Mouse (Mus musculus): ENCODE results near the gene Adcy9. TPM values are rescaled to one million over a fixed set of nuclear protein-coding genes. Genes with fewer than 3 reads are reported as not detected.

Adcy9 gene
- total and polyA plus RNA-seq, 3 experiments = 3.0 to 4.3 TPM; not detected in 1

DNA sequence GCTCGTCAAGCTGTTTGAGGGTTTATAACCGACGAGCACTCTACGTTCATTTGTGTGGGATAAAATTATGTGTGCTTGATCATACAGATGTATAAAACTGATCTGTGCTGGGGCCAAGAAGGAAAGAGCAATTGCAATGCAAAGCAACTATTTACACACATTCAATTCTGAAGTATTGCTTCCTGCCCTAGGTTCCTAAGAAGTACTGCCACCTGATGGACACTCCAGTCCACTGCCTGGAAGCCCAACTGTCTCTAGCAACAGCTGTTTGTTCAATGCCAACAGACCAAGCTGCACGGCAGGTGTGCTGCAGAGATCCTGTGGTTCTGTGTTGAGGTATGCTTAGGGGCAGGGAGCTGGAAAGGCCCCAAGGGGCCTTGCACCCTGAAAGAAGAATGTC lies 135.0 kb downstream of the Adcy9 start (continued):
- TF ChIP-seq EP300 (IDR thresholded peaks at IDR 0.05; ENCODE audit: low read depth in 1 of 2, low read length in 2 of 2) (no peak), JUND (IDR thresholded peaks at IDR 0.05; ENCODE audit: low read depth, low read length) (no peak), HCFC1 (IDR thresholded peaks at IDR 0.05; ENCODE audit: low read depth, low read length) (no peak), E2F4 (IDR thresholded peaks at IDR 0.05; ENCODE audit: borderline replicate concordance, low read depth, low read length) (no peak), POLR2A (IDR thresholded peaks at IDR 0.05; ENCODE audit: control insufficient read depth in 1 of 2, insufficient read depth in 1 of 2, low read depth in 1 of 2, low read length in 2 of 2, poor library complexity in 1 of 2) (no peak), BHLHE40 (IDR thresholded peaks at IDR 0.05; ENCODE audit: borderline replicate concordance, low read depth, low read length) (no peak), ZMIZ1 (IDR thresholded peaks at IDR 0.05; ENCODE audit: low read depth, low read length) (no peak), KAT2A (conservative IDR thresholded peaks at IDR 0.05; ENCODE audit: low read depth, low read length) (no peak), MAZ (IDR thresholded peaks at IDR 0.05; ENCODE audit: low read depth, low read length) (no peak), MAFK (IDR thresholded peaks at IDR 0.05; ENCODE audit: borderline replicate concordance, low read depth, low read length) (no peak), MAX (IDR thresholded peaks at IDR 0.05; ENCODE audit: low read length) (no peak), MYB (IDR thresholded peaks at IDR 0.05; ENCODE audit: low read depth, low read length) (no peak), CHD1 (IDR thresholded peaks at IDR 0.05; ENCODE audit: low read depth, low read length) (no peak), GABPA (IDR thresholded peaks at IDR 0.05; ENCODE audit: low read depth, low read length) (no peak), MYC (IDR thresholded peaks at IDR 0.05; ENCODE audit: low read depth, low read length) (no peak)

DNA sequence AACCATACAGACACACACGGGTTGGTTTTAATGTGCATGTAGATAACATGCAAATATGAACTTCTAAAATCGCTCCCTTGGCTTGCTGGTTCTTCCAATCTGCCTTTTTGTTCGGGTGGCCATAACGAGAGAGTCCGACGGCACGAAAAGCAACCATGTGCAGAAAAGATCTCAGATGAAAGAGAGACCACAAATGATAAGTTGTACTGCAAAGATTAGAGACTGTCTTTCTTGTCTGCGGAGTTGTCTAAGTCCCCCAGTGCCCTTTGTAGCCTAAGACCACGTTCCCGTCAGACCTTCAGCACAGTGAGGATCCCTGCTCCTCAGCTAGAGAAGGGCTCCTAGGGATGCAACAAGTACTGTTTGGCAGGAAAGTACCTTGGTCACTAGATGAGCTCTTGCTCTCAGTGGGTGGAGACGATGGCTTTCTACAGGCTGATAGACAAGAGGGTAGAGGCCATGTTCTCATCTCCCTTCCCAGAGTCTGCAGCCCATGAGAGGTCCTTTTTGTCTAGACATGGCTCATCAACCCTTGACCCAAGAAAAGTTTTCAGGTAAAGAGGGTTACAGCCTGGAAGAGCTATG lies 136.9 kb downstream of the Adcy9 start:
- TF ChIP-seq USF2 (IDR thresholded peaks at IDR 0.05; ENCODE audit: borderline replicate concordance in 1 of 2, insufficient read depth in 1 of 2, low read depth in 1 of 2, low read length in 2 of 2) = no peak
- no peak for TF ChIP-seq POLR2A (IDR thresholded peaks at IDR 0.05; ENCODE audit: control insufficient read depth in 1 of 2, insufficient read depth in 1 of 2, low read depth in 1 of 2, low read length in 2 of 2, poor library complexity in 1 of 2)
- no peak for TF ChIP-seq NRF1 (IDR thresholded peaks at IDR 0.05; ENCODE audit: insufficient read depth, low read depth, low read length, poor library complexity, severe bottlenecking)
- no peak for TF ChIP-seq ZMIZ1 (IDR thresholded peaks at IDR 0.05; ENCODE audit: low read depth, low read length)
- no peak for TF ChIP-seq ZNF384 (IDR thresholded peaks at IDR 0.05; ENCODE audit: low read depth, low read length)
- TF ChIP-seq TCF12 (IDR thresholded peaks at IDR 0.05; ENCODE audit: low read depth, low read length) = no peak
- no peak for TF ChIP-seq ZC3H11A (IDR thresholded peaks at IDR 0.05; ENCODE audit: low read depth, low read length)
- TF ChIP-seq MAX (IDR thresholded peaks at IDR 0.05; ENCODE audit: low read length) = no peak
- TF ChIP-seq ETS1 (IDR thresholded peaks at IDR 0.05; ENCODE audit: low read depth, low read length) = no peak
- no peak for TF ChIP-seq CTCF (IDR thresholded peaks at IDR 0.05 in 2 of 3, conservative IDR thresholded peaks at IDR 0.05 in 1 of 3; ENCODE audit: control insufficient read depth in 1 of 3, insufficient read depth in 1 of 3, low read depth in 2 of 3, low read length in 3 of 3, poor library complexity in 1 of 3, severe bottlenecking in 1 of 3)
- Histone ChIP-seq H3K27ac (ENCODE audit: control insufficient read depth, low read depth, low read length) (no peak overlapping the region), H3K27me3 (ENCODE audit: control insufficient read depth in 1 of 2, insufficient read depth in 2 of 2, low read length in 2 of 2) (no peaks in the 10 kb centered on the region; a peak in 1 of 4 replicates), H3K79me2 (ENCODE audit: control insufficient read depth, insufficient read depth, low read length, poor library complexity) (no peaks in the 10 kb centered on the region), H3K9me3 (replicated peaks; ENCODE audit: insufficient read depth, low read length) (no peaks in the 10 kb centered on the region), H3K4me1 (ENCODE audit: control insufficient read depth in 1 of 2, insufficient read depth in 2 of 2, low read length in 2 of 2) (no peaks in the 10 kb centered on the region), H3K4me3 (ENCODE audit: control insufficient read depth in 1 of 2, insufficient read depth in 1 of 2, low read depth in 2 of 2, low read length in 2 of 2) (no peak overlapping the region), H3K36me3 (ENCODE audit: control insufficient read depth in 1 of 2, insufficient read depth in 2 of 2, low read length in 2 of 2) (no peaks in the 10 kb centered on the region), H3K9ac (ENCODE audit: control insufficient read depth, low read depth, low read length, poor library complexity, severe bottlenecking) (no peak overlapping the region)
- DNase-seq (ENCODE audit: low read depth, low spot score) = no peak

Data from MEL (cell line).